Mouse (Mus musculus): ENCODE data around the gene Adra2b. TPM values are rescaled to one million over a fixed set of nuclear protein-coding genes. Genes with fewer than 3 reads are reported as not detected.

The Adra2b gene
- total and polyA plus RNA-seq, 3 experiments, result 0.73 to 1.1 (median 1.0) TPM

GRCm38 (mm10) chr2:127364452-127364851 is 1.4 kb downstream of the Adra2b start:
- H3K4me1 ChIP-seq (ENCODE audit: control insufficient read depth, insufficient read depth, low read length), result no peaks in the 10 kb centered on the region
- no peaks in the 10 kb centered on the region for H3K36me3 ChIP-seq (ENCODE audit: control insufficient read depth, insufficient read depth, low read length)
- H3K27ac ChIP-seq, result no peak overlapping the region
- H3K79me2 ChIP-seq (replicated peaks; ENCODE audit: control insufficient read depth, insufficient read depth, low read length), result no peaks in the 10 kb centered on the region
- intact Hi-C loops (cut with DNase I), result no loop called here
- WGBS, result 15% methylated on average over 8 of the region's 8 CpGs
- H3K4me3 ChIP-seq, result no peak overlapping the region
- H3K27me3 ChIP-seq (ENCODE audit: control insufficient read depth, insufficient read depth, low read length), result peaks cover 18% of the 10 kb centered on the region
- no peak for TF ChIP-seq EP300 (IDR thresholded peaks at IDR 0.05; ENCODE audit: insufficient read depth, low read depth, low read length)
- no peak for TF ChIP-seq CTCF (IDR thresholded peaks at IDR 0.05)
- no peak for TF ChIP-seq POLR2A (IDR thresholded peaks at IDR 0.05; ENCODE audit: insufficient read depth, low read depth, low read length)
- no peak for DNase-seq
- H3K9ac ChIP-seq (ENCODE audit: low read depth, low read length), result no peak overlapping the region

GRCm38 (mm10) chr2:127367126-127367820 is 4.3 kb downstream of the Adra2b start:
- intact Hi-C loops (cut with DNase I), result no loop called here

GRCm38 (mm10) chr2:127369703-127370376 is 6.8 kb downstream of the Adra2b start:
- TF ChIP-seq CTCF (IDR thresholded peaks at IDR 0.05) (no peak), POLR2A (IDR thresholded peaks at IDR 0.05; ENCODE audit: insufficient read depth, low read depth, low read length) (no peak), EP300 (IDR thresholded peaks at IDR 0.05; ENCODE audit: insufficient read depth, low read depth, low read length) (no peak)
- intact Hi-C loops (cut with DNase I), result no loop called here
- Histone ChIP-seq H3K27me3 (ENCODE audit: control insufficient read depth, insufficient read depth, low read length) (peaks cover 4% of the 10 kb centered on the region), H3K36me3 (ENCODE audit: control insufficient read depth, insufficient read depth, low read length) (no peaks in the 10 kb centered on the region), H3K27ac (no peak overlapping the region), H3K4me1 (ENCODE audit: control insufficient read depth, insufficient read depth, low read length) (no peaks in the 10 kb centered on the region), H3K9ac (ENCODE audit: low read depth, low read length) (no peak overlapping the region), H3K79me2 (replicated peaks; ENCODE audit: control insufficient read depth, insufficient read depth, low read length) (no peaks in the 10 kb centered on the region), H3K4me3 (no peak overlapping the region)
- 79% methylated on average over 5 of the region's 5 CpGs for WGBS
- no peak for DNase-seq

More at GRCm38 (mm10) chr2:127367126-127367820, 4.3 kb downstream of the Adra2b start:
- Histone ChIP-seq H3K27me3 (ENCODE audit: control insufficient read depth, insufficient read depth, low read length) (peaks cover 16% of the 10 kb centered on the region), H3K79me2 (replicated peaks; ENCODE audit: control insufficient read depth, insufficient read depth, low read length) (no peaks in the 10 kb centered on the region), H3K36me3 (ENCODE audit: control insufficient read depth, insufficient read depth, low read length) (no peaks in the 10 kb centered on the region), H3K9ac (ENCODE audit: low read depth, low read length) (no peak overlapping the region), H3K4me1 (ENCODE audit: control insufficient read depth, insufficient read depth, low read length) (no peaks in the 10 kb centered on the region), H3K4me3 (no peak overlapping the region), H3K27ac (no peak overlapping the region)
- TF ChIP-seq EP300 (IDR thresholded peaks at IDR 0.05; ENCODE audit: insufficient read depth, low read depth, low read length) (no peak), POLR2A (IDR thresholded peaks at IDR 0.05; ENCODE audit: insufficient read depth, low read depth, low read length) (no peak), CTCF (IDR thresholded peaks at IDR 0.05) (no peak)
- no peak for DNase-seq
- 67% methylated on average over 10 of the region's 10 CpGs for WGBS

GRCm38 (mm10) chr2:127370561-127371483 is 7.8 kb downstream of the Adra2b start:
- TF ChIP-seq POLR2A (IDR thresholded peaks at IDR 0.05; ENCODE audit: insufficient read depth, low read depth, low read length) (no peak), CTCF (IDR thresholded peaks at IDR 0.05) (no peak), EP300 (IDR thresholded peaks at IDR 0.05; ENCODE audit: insufficient read depth, low read depth, low read length) (no peak)
- WGBS, result 25% methylated on average over 9 of the region's 9 CpGs
- no peaks in the 10 kb centered on the region for H3K4me1 ChIP-seq (ENCODE audit: control insufficient read depth, insufficient read depth, low read length)
- no peaks in the 10 kb centered on the region for H3K27me3 ChIP-seq (ENCODE audit: control insufficient read depth, insufficient read depth, low read length)
- no peaks in the 10 kb centered on the region for H3K79me2 ChIP-seq (replicated peaks; ENCODE audit: control insufficient read depth, insufficient read depth, low read length)
- H3K9ac ChIP-seq (ENCODE audit: low read depth, low read length), result 0 out of 2 replicates have a peak overlapping the region, but pooled peaks have one; percentile 11
- DNase-seq, result peak in 1 of 2 experiments; percentile 21
- peak overlapping the region; percentile 32; the same call in 1 of the 2 replicates for H3K27ac ChIP-seq
- H3K36me3 ChIP-seq (ENCODE audit: control insufficient read depth, insufficient read depth, low read length), result no peaks in the 10 kb centered on the region
- intact Hi-C loops (cut with DNase I), result no loop called here
- no peak overlapping the region for H3K4me3 ChIP-seq

GRCm38 (mm10) chr2:127371484-127371861 is 8.5 kb downstream of the Adra2b start:
- no peak overlapping the region for H3K9ac ChIP-seq (ENCODE audit: low read depth, low read length)
- no peaks in the 10 kb centered on the region for H3K4me1 ChIP-seq (ENCODE audit: control insufficient read depth, insufficient read depth, low read length)
- H3K27ac ChIP-seq, result peak overlapping the region; percentile 17; the same call in 1 of the 2 replicates
- H3K4me3 ChIP-seq, result no peak overlapping the region
- H3K79me2 ChIP-seq (replicated peaks; ENCODE audit: control insufficient read depth, insufficient read depth, low read length), result no peaks in the 10 kb centered on the region
- H3K27me3 ChIP-seq (ENCODE audit: control insufficient read depth, insufficient read depth, low read length), result no peaks in the 10 kb centered on the region
- DNase-seq, result peak; percentile 30 to 32
- intact Hi-C loops (cut with DNase I), result no loop called here
- H3K36me3 ChIP-seq (ENCODE audit: control insufficient read depth, insufficient read depth, low read length), result no peaks in the 10 kb centered on the region
- WGBS, result 73% methylated on average over 1 of the region's 1 CpGs
- no peak for TF ChIP-seq CTCF (IDR thresholded peaks at IDR 0.05)
- no peak for TF ChIP-seq EP300 (IDR thresholded peaks at IDR 0.05; ENCODE audit: insufficient read depth, low read depth, low read length)
- TF ChIP-seq POLR2A (IDR thresholded peaks at IDR 0.05; ENCODE audit: insufficient read depth, low read depth, low read length), result no peak

All from heart, adult 2 months (tissue).